Mouse (Mus musculus) common myeloid progenitor, adult 5-6 weeks (primary cell): ENCODE data around the gene Coq10a. TPM values are rescaled to one million over a fixed set of nuclear protein-coding genes. Genes with fewer than 3 reads are reported as not detected.

Experiments used
- total RNA-seq: library from RNA; stranded (forward); fragments of 200-1000, 187-1606 nt; gene quantifications from 2 replicates; pipeline ENCODE4 v1.2.3, GENCODE M21; 2017

Coq10a gene
- total RNA-seq, 1 experiment from 2014 or later = 6.4 TPM

Other genes starting within 250 kb of the Coq10a start
- 4.7 and 8.7 TPM in 2 replicates for gene Rbms2, start 188.7 kb downstream of the Coq10a start, total RNA-seq
- 4.3 and 5.8 TPM in 2 replicates for gene Gls2, start 174.5 kb downstream of the Coq10a start, total RNA-seq
- 18.1 and 24.8 TPM in 2 replicates for gene Spryd4, start 157.2 kb downstream of the Coq10a start, total RNA-seq
- 1.2 TPM in 1 of 2 replicates, not detected in the other for gene Mip, start 143.2 kb downstream of the Coq10a start, total RNA-seq
- 98.6 and 102 TPM in 2 replicates for gene Timeless, start 136.9 kb downstream of the Coq10a start, total RNA-seq
- gene Apon, start 114.9 kb downstream of the Coq10a start, total RNA-seq = 0.46 TPM in 1 of 2 replicates, not detected in the other
- gene Apof, start 100.3 kb downstream of the Coq10a start, total RNA-seq = not detected in 2 replicates
- gene Stat2, start 98.4 kb downstream of the Coq10a start, total RNA-seq = 9.0 and 11.0 TPM in 2 replicates
- gene Il23a, start 70.2 kb downstream of the Coq10a start, total RNA-seq = 0.05 TPM in 1 of 2 replicates, not detected in the other
- gene Pan2, start 65.7 kb downstream of the Coq10a start, total RNA-seq = 12.8 and 13.7 TPM in 2 replicates
- 94.4 and 114 TPM in 2 replicates for gene Cnpy2, start 46.5 kb downstream of the Coq10a start, total RNA-seq
- 100 and 116 TPM in 2 replicates for gene Cs, start 31.3 kb downstream of the Coq10a start, total RNA-seq
- gene Ankrd52, start 8.1 kb upstream of the Coq10a start, total RNA-seq = 9.8 and 17.4 TPM in 2 replicates
- gene Slc39a5, start 32.2 kb upstream of the Coq10a start, total RNA-seq = not detected in 2 replicates
- gene Nabp2, start 42.5 kb upstream of the Coq10a start, total RNA-seq = 45.7 and 64.8 TPM in 2 replicates
- 13.0 and 13.5 TPM in 2 replicates for gene Rnf41, start 42.7 kb upstream of the Coq10a start, total RNA-seq
- gene Smarcc2, start 90.3 kb upstream of the Coq10a start, total RNA-seq = 71.9 and 92.2 TPM in 2 replicates
- 1,004 and 1,124 TPM in 2 replicates for gene Myl6, start 125.1 kb upstream of the Coq10a start, total RNA-seq
- 0.55 TPM in 1 of 2 replicates, not detected in the other for gene Myl6b, start 129.7 kb upstream of the Coq10a start, total RNA-seq
- gene Esyt1, start 156.9 kb upstream of the Coq10a start, total RNA-seq = 70.9 and 76.6 TPM in 2 replicates
- 8.6 and 10.6 TPM in 2 replicates for gene Zc3h10, start 178.8 kb upstream of the Coq10a start, total RNA-seq
- 3,010 and 3,037 TPM in 2 replicates for gene Rpl41, start 180.3 kb upstream of the Coq10a start, total RNA-seq
- gene Pa2g4, start 197.0 kb upstream of the Coq10a start, total RNA-seq = 385 and 532 TPM in 2 replicates
- gene Erbb3, start 220.7 kb upstream of the Coq10a start, total RNA-seq = 1.0 and 1.8 TPM in 2 replicates